Mouse (Mus musculus) neural tube, embryonic 10.5 days (tissue): ENCODE results near the gene Gpr68.

Experiments
- DNase-seq: peaks from one replicate; pipeline ENCODE4 v3.0.0-alpha.2; 2017; ENCODE audit warnings: low spot score; ENCODE audit errors: extremely low spot score

The Gpr68 gene

DNA sequence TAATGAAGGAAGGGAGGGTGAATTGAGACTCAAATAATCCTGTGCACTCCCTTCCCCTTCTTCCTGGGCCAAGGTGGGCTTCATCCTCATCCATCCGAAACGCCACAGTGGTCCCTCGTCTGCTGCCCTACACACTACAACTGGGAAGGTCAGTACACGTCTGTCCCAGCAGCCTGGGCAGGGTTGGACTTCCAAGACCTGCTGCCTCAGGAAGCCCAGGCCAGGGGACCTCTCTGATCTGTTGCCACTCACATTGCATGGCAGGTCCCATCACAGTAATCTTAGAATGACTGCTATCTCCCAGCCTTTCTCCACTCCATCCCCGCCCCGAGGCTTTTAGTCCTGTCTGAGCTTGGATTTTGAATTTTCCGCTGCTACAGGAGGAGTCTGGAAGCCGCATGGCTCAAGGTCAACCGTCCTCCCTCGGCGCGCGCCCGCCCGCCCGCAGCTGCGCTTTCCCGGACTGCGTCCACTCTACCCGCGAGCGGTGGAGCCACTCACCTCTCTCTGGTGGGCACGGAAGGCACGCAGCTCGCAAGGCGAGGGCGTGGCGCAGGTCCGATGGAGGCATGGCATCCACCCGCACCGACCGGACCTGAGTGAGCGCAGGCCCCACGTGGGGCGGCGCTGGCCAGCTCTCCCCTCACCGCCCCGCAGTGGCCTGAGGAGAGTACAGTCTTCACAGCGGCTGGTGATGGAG, at the start of gene Gpr68:
TSS of gene Gpr68 (minus strand) at position 601 of the 700 bp plus-strand sequence.
- peak; percentile 44 for DNase-seq

DNA sequence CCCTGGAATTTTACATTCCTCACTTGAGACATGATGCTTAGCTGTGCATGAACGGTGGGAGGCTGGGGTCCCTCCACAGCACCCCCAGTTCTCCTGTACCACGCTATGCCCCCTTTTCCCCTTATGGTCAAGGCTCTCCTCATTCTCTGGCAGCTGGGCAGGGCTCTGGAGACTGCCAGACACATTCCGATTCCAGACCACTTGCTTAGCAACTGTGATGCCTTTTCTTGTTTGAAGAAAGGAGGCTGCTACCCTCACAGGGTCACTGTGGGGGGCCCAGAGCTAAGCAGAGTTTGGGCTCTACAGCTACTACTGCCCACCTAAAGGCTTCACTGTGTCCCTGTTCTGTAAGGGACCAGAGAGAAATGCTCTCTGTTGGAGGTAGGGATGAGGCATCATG, 49.3 kb upstream of the Gpr68 start:
- no peak for DNase-seq

DNA sequence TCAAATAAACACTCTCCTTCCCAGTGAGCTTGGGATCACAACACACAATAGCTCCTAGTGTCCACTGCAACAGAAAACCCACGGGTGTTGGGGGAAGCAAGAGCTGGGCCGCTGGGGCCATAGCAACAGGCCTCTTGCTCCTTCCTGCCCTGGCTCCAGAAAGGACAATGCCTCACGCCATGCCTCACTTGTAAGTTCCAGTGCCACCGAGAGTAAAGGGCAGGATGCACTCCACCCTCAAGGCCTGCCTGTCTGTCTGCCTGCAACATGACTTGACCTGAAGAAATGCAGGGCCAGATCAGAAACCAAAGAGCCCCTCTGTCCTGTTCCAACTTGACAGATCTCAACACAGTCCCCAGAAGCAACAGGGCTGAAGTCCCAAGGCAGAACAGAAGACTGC, 48.8 kb upstream of the Gpr68 start:
- no peak for DNase-seq

GRCm38 (mm10) chr12:100956028-100956427, 48.0 kb upstream of the Gpr68 start:
- DNase-seq, result no peak

GRCm38 (mm10) chr12:100953926-100954325, 45.9 kb upstream of the Gpr68 start:
- DNase-seq, result no peak

DNA sequence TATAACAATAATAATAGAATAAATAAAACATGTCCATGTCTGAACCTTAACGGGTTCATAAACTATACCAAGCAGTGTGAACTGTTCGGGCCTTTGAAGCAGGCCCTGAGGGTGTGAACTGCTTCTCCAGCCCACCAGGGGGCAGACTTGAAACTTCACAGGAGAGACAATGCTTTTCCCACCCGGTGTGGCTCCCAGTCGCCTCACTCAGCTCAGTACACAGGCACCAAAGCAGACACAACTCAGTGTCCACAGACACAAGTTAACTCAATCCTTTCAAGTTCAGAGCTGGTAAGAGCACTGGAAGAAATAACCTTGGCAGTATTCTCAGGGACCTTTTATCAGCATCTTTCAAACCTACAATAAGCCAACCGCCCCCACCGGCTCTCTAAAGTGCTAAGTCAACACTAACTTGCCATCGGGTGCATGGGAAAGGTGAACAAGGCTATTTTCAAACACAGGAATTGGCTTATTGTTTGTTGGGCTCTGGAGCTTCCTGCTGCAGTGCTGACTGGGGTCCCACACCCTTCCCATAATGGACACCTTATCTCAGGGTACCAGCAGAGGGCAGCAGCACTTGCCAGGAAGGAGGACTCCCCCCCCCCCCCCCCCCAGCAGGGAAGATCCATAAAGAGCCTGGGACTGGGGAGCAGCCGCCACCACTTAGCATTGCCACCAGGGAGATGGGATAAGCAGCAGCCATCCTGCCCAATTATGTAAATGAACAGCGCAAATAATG, 44.4 kb upstream of the Gpr68 start:
- peak; percentile 78 for DNase-seq

DNA sequence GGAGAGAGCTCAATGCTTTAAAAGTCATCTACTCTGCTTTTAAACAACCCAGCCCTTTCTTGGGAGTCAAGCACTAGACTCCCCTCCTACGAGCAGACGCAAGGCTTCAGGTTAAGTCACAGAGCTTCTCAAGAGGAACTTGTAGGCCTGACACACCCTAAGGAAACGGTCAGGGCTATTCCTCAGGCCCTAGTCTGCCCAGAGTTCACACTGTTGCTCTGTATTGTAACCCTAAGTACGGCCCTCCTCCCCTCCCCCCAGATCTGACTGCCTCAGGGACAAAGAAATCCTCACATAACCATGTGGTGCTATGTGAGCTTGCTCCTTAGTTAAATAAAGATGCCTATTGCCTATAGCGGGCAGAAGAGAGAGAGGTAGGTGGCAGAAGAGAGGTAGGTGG, 41.1 kb upstream of the Gpr68 start:
- no peak for DNase-seq

GRCm38 (mm10) chr12:100948021-100948420, 40.0 kb upstream of the Gpr68 start:
- DNase-seq, result no peak

- no peak for DNase-seq
These were observed 38.0 kb upstream of the Gpr68 start for GRCm38 (mm10) chr12:100945948-100946347.

DNA sequence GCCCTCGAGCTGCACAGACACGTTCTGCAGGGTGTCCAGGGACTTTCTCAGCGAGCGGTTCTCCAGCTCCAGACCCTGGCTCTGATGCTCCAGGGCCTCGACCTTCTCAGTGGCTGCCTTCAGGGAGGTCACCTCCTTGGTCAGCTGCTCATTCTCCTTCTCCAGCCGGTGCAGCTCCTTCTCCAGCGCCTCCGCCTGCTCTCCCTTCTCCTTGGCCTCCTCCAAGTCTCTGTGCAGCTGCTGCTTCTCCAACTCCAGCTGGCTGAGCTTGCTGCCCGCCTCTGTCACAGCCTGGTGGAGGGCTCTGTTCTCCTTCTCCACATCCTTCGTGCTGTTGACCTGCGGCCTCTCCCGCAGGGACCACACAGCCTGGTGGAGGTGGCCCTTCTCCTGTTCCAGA, 37.5 kb upstream of the Gpr68 start:
- no peak for DNase-seq

DNA sequence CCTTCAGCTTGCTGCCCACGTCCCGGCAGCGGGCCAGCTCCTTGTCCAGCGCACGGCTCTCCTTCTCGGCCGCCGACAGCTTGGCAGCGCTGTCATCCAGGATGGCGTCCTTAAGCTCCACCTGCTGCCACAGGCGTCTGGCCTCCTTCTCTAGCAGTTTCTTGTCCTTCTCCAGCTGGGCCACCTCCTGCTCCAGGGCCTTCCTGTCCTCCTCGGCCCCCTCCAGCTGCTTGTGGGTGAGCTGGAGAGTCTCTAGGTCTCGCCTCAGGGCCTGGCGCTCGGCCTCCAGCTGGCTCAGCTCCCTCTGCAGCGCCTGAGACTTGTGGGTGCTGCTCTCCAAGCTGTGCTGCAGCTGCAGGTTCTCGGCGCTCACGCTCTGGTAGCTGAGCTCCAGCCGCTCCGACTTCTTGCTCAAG, 36.9 kb upstream of the Gpr68 start:
- DNase-seq, result no peak

DNA sequence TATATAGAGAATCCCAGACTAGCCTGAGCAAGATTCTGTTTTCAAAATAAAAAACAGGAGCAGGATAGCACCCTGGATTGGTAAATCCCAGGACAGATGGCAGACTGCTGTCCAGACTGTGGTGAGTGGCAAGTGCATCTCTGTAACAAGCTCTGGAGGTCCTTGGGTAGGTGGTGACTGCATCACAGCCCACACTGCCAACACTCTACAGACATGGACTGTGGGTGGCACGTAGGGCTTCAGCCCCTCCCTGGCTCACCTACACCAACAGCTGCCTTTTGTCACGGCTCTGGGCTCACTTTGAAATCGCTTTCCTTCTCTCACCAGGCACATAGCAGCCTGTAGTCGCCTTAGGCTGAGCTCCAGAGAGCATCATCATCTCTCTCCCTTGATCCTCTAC, 35.1 kb upstream of the Gpr68 start:
- DNase-seq, result no peak

DNA sequence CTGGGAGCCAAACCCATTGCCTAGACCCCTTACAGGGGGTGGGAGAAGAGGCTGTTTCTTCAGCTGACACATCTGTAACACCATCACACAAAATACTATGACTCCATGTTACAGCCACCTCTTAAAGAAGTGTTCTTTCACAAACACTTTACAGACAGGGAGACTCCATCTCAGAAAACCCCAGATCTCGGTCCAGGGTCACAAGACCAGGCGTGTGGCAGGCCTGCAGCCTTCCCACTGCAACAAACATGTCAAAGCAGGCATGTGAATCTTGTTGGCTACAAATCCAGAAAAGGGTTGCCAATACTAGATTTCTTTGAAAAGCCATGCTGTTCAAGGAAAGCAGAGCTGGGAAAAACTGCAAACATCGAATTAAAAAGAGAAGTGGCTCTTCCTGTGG, 33.4 kb upstream of the Gpr68 start:
- DNase-seq, result no peak

- no peak for DNase-seq
These were observed 29.7 kb upstream of the Gpr68 start for GRCm38 (mm10) chr12:100937441-100938360.

DNA sequence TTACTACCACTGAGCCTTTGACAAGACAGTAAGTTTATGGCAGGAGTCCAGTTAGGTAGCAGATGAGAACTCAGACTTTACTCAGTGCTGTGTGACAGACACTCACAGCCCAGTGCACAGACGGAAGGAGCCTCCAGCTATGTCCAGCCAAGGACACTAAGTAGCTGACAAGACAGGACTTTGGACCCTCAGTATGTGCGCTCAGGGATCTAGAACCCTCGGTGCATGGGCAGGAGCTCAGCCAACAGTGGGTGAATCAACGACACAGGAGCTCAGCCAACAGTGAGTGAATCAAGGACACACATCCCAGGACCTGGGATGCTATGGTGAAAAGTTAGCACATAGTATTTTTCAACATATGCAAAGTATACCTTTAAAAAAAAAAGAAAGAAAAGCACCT, 28.7 kb upstream of the Gpr68 start:
- no peak for DNase-seq

DNA sequence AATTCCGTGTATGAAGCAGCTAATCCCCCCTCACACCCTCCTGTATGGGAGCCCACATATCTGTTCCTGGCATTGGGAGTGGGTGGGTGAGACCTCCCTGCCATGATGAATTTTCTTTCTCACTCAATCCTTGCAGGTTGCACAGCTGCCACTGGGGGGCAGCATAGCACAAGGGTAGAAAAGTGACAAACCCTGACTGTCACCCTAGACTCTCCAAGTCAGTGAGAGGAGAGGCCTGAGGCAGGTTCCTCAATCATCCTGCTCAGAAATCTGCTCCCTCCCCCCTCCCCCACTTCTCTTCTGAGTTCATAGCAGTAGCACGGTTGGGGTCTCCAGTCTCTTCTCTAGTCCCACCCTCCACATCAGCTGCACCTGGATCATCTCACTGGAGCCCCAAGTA, 28.1 kb upstream of the Gpr68 start:
- DNase-seq, result peak; percentile 80

DNA sequence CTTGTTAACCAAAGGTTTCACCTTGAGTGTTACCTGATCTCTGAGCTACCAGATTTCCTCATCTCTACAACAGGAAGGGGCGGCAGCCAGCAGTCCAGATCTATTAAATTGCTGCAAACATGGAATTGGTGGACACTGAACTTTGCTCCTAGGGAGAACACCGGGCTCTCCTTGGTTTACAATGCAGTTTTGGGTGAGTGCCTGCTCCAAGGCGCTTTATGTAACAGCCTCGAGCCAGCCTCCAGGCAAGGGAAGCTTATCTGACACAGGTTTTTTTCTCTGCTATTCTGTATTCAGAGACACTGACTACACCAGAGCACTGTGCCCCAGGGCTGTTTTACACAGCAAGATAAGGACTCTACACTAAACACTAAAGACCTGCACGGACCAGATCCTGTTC, 26.8 kb upstream of the Gpr68 start:
- DNase-seq, result no peak

DNA sequence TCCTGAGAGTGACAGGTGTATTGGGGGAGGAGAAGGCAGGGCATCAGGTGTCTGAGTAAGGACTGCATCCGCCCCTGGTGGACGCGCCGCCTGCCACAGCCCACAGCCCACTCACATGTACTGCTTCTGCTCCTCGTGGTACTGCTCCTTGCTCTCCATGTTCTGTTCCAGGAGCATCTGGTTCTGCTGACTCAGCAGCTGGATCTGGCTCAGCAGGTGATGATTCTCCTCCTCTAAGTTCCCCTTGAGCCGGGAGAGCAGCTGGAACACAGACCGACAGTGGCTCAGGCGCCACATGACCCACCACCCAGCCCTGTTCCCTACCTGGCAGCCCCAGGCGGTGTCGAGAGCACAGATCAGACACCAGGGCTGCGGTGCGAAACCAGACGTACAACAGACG, 23.7 kb upstream of the Gpr68 start:
- no peak for DNase-seq

DNA sequence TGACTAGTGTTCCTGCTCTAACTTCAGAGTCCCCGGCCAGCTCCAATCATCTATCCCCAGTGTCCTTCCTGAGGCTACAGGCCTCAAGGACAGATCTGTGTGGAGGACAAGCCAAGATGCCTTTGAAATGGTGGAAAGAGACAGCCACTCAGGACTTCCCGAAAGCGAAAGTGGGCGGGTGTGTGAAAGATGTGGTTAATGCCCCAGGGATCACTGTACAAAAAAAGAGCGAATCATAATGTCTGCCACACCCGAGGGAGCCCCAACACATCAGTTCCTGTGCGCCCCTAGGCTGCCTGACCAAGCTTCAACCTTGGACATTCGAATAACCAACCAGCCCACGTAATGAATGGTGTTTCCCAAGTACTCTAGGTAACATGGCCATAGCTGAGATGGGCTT, 20.3 kb upstream of the Gpr68 start:
- no peak for DNase-seq

DNA sequence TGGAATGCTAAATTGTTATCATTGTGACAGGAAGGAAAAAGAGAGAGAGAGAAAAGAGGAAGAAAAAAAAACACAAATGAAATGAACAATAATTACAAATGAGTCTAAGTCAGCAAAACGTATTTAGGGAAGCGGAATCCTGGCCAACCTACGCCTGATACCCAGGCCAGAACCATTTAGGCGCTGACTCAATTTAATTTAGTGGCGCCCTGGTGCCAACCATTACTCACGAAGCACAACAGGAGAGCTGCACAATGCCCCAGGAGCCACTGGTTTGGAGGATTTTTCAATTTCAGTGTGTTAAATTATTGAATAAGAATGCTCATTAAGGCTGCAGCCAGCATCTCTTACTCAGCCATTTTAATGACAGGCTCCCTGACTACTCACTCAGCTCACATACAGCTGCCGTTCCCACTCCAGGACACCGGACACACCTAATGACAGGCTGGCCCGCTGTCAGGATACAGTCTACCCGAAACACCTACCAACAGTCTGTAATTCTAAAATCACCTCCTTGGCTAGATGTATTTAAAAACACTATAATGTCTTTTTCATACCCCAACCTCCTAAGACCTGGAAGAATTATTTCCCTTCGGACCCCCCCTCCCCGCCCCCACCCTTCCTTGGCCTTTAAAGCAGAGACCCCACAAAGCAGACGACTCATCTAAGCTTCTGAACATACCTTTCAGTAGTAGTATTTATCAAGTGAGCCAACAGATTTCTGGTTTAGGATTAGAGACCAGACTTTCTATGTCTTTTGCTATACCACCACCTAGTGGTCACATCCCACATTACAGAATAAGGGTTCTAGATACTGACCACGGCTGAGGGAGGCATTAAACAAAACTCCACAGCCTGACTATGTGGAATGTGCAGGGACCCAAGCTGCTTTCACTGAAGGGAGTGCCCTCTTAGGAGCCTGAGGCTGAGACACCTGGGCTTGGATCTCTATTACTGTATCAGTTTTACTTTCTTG, 17.9 kb upstream of the Gpr68 start:
- DNase-seq, result peak; percentile 39
